Mouse (Mus musculus): ENCODE data around the gene Ddx25. TPM values are rescaled to one million over a fixed set of nuclear protein-coding genes. Genes with fewer than 3 reads are reported as not detected.

Gene Ddx25
- 1 to 10 TPM; 2.0 to 2.2 TPM for total RNA-seq (2023)

GRCm38 (mm10) chr9:35558257-35559008, at the start of gene Ddx25, which contains the start of gene Pus3:
Gene Ddx25 (minus strand): TSS chr9:35558528.
Gene Pus3 (plus strand): TSS chr9:35558595.

GRCm38 (mm10) chr9:35569571-35570534, 11.5 kb upstream of the Ddx25 start, which contains the start of the genes Pate2 and Hyls1:
Gene Pate2 (plus strand): TSS chr9:35570284.
Gene Hyls1 (minus strand): TSS chr9:35570398.

GRCm38 (mm10) chr9:35518169-35518568, 40.2 kb downstream of the Ddx25 start, which contains the start of gene Gm1113:
Gene Gm1113 (minus strand): TSS chr9:35518269.

Other genes starting within 250 kb of the Ddx25 start
- gene Cdon, start 137.4 kb downstream of the Ddx25 start, total RNA-seq (2023): 1 to 10 TPM; 7.5 to 9.8 TPM
- gene Gm1113, start 40.3 kb downstream of the Ddx25 start, total RNA-seq (2023): not detected
- gene Pus3, start 67 bp upstream of the Ddx25 start, total RNA-seq (2023): 10 to 100 TPM; 28.4 to 31.4 TPM
- not detected for gene Pate2, start 11.8 kb upstream of the Ddx25 start, total RNA-seq (2023)
- gene Hyls1, start 11.9 kb upstream of the Ddx25 start, total RNA-seq (2023): 10 to 100 TPM; 16.7 to 20.9 TPM
- gene Pate4, start 53.4 kb upstream of the Ddx25 start, total RNA-seq (2023): not detected
- not detected for gene Pate3, start 89.7 kb upstream of the Ddx25 start, total RNA-seq (2023)
- gene Pate1, start 128.9 kb upstream of the Ddx25 start, total RNA-seq (2023): not detected
- gene Gm17677, start 182.5 kb upstream of the Ddx25 start, total RNA-seq (2023): not detected
- not detected for gene Gm17727, start 219.6 kb upstream of the Ddx25 start, total RNA-seq (2023)
- not detected for gene Gm27235, start 231.6 kb upstream of the Ddx25 start, total RNA-seq (2023)
- gene D730048I06Rik, start 231.6 kb upstream of the Ddx25 start, total RNA-seq (2023): not detected